Mouse (Mus musculus) embryonic facial prominence, embryonic 13.5 days (tissue): ENCODE results near the gene Phf23. TPM values are rescaled to one million over a fixed set of nuclear protein-coding genes. Genes with fewer than 3 reads are reported as not detected.

Experiments
- microRNA counts: library from miRNA; unstranded; fragments of <30 nt; microRNA quantifications from one replicate; lab custom pipeline; 2016
- microRNA-seq: library from miRNA; unstranded; fragments of <30 nt; microRNA quantifications from one replicate; pipeline ENCODE4, GENCODE M21; 2016
- polyA plus RNA-seq: library from polyadenylated mRNA; unstranded; fragments of >200 nt; fragmentation: Nextera tagmentation; extraction: Ambion mirVana; gene quantifications from 2 replicates; pipeline ENCODE4 v1.2.1, GENCODE M21; 2015

Phf23 gene
- polyA plus RNA-seq, 1 experiment from 2014 or later = 93.3 TPM

MicroRNAs encoded within 50 kb of the gene (microRNA counts, 519-probe panel; counts per million panel counts)
- microRNA mmu-miR-324-3p (lab: Ali Mortazavi, UCI) (236 counts per million, percentile 44 among the panel's probes with 10 or more counts), microRNA mmu-miR-324-5p (lab: Ali Mortazavi, UCI) (3,473 counts per million, percentile 79 among the panel's probes with 10 or more counts)

Small RNA genes within 50 kb of the gene (microRNA-seq; reads per million reads assigned to microRNA genes)
- gene Gm44349 (not detected), gene Mir324 (3,294 reads per million, percentile 86 among the genes with 10 or more reads in this experiment)

Other genes with a start within 250 kb of the Phf23 start
- 27.3 and 31.3 TPM in 2 replicates for gene Polr2a, start 237.1 kb upstream of the Phf23 start, polyA plus RNA-seq
- not detected in 2 replicates for gene Slc35g3, start 233.8 kb upstream of the Phf23 start, polyA plus RNA-seq
- 3.5 and 4.8 TPM in 2 replicates for gene Zbtb4, start 229.9 kb upstream of the Phf23 start, polyA plus RNA-seq
- gene Chrnb1, start 199.8 kb upstream of the Phf23 start, polyA plus RNA-seq = 5.4 and 5.7 TPM in 2 replicates
- 3.6 TPM in 2 replicates for gene Fgf11, start 193.9 kb upstream of the Phf23 start, polyA plus RNA-seq
- 4.0 and 4.7 TPM in 2 replicates for gene Tmem102, start 190.2 kb upstream of the Phf23 start, polyA plus RNA-seq
- not detected in 2 replicates for gene Gm39566, start 180.5 kb upstream of the Phf23 start, polyA plus RNA-seq
- not detected in 2 replicates for gene Spem2, start 177.3 kb upstream of the Phf23 start, polyA plus RNA-seq
- 0.26 TPM in 1 of 2 replicates, not detected in the other for gene Spem1, start 173.6 kb upstream of the Phf23 start, polyA plus RNA-seq
- gene Nlgn2, start 158.0 kb upstream of the Phf23 start, polyA plus RNA-seq = 14.1 and 15.2 TPM in 2 replicates
- gene Tmem256, start 157.3 kb upstream of the Phf23 start, polyA plus RNA-seq = 358 and 423 TPM in 2 replicates
- gene Plscr3, start 149.4 kb upstream of the Phf23 start, polyA plus RNA-seq = 145 and 154 TPM in 2 replicates
- 4.9 and 5.3 TPM in 2 replicates for gene Tnk1, start 137.0 kb upstream of the Phf23 start, polyA plus RNA-seq
- not detected in 2 replicates for gene Tmem95, start 117.8 kb upstream of the Phf23 start, polyA plus RNA-seq
- gene Kctd11, start 114.4 kb upstream of the Phf23 start, polyA plus RNA-seq = 3.8 and 4.4 TPM in 2 replicates
- 0.74 and 1.6 TPM in 2 replicates for gene Acap1, start 100.2 kb upstream of the Phf23 start, polyA plus RNA-seq
- 14.8 and 15.6 TPM in 2 replicates for gene 2810408A11Rik, start 94.8 kb upstream of the Phf23 start, polyA plus RNA-seq
- gene Neurl4, start 94.7 kb upstream of the Phf23 start, polyA plus RNA-seq = 12.3 and 12.6 TPM in 2 replicates
- 79.5 and 85.5 TPM in 2 replicates for gene Gps2, start 81.9 kb upstream of the Phf23 start, polyA plus RNA-seq
- 1,558 and 1,689 TPM in 2 replicates for gene Eif5a, start 73.8 kb upstream of the Phf23 start, polyA plus RNA-seq
- gene Ybx2, start 60.0 kb upstream of the Phf23 start, polyA plus RNA-seq = 7.5 and 10.2 TPM in 2 replicates
- 33.3 and 33.5 TPM in 2 replicates for gene Slc2a4, start 47.6 kb upstream of the Phf23 start, polyA plus RNA-seq
- gene Cldn7, start 31.0 kb upstream of the Phf23 start, polyA plus RNA-seq = 30.3 and 34.9 TPM in 2 replicates
- 30.0 and 30.9 TPM in 2 replicates for gene Ctdnep1, start 14.6 kb upstream of the Phf23 start, polyA plus RNA-seq
- gene Elp5, start 13.3 kb upstream of the Phf23 start, polyA plus RNA-seq = 125 and 127 TPM in 2 replicates
- 511 and 542 TPM in 2 replicates for gene Gabarap, start 4.6 kb upstream of the Phf23 start, polyA plus RNA-seq
- gene Dvl2, start 4.8 kb downstream of the Phf23 start, polyA plus RNA-seq = 55.0 and 56.8 TPM in 2 replicates
- gene Acadvl, start 19.6 kb downstream of the Phf23 start, polyA plus RNA-seq = 78.2 and 82.3 TPM in 2 replicates
- 13.1 and 13.5 TPM in 2 replicates for gene Dlg4, start 21.2 kb downstream of the Phf23 start, polyA plus RNA-seq
- 0.24 and 0.47 TPM in 2 replicates for gene Asgr1, start 58.3 kb downstream of the Phf23 start, polyA plus RNA-seq
- gene Asgr2, start 96.9 kb downstream of the Phf23 start, polyA plus RNA-seq = not detected in 2 replicates
- gene Mgl2, start 134.6 kb downstream of the Phf23 start, polyA plus RNA-seq = 0.25 and 0.50 TPM in 2 replicates
- 1.3 TPM in 2 replicates for gene Clec10a, start 160.4 kb downstream of the Phf23 start, polyA plus RNA-seq
- gene Slc16a11, start 217.0 kb downstream of the Phf23 start, polyA plus RNA-seq = 1.9 and 3.5 TPM in 2 replicates
- gene Slc16a13, start 225.3 kb downstream of the Phf23 start, polyA plus RNA-seq = 9.8 and 13.0 TPM in 2 replicates
- gene Bcl6b, start 234.0 kb downstream of the Phf23 start, polyA plus RNA-seq = 11.1 and 11.3 TPM in 2 replicates
- 188 and 200 TPM in 2 replicates for gene 0610010K14Rik, start 242.1 kb downstream of the Phf23 start, polyA plus RNA-seq
- 11.7 and 13.9 TPM in 2 replicates for gene Gm21988, start 244.1 kb downstream of the Phf23 start, polyA plus RNA-seq
- gene Rnasek, start 244.1 kb downstream of the Phf23 start, polyA plus RNA-seq = 168 and 170 TPM in 2 replicates